Mouse (Mus musculus): ENCODE measurements around the gene Dlg2. TPM values are rescaled to one million over a fixed set of nuclear protein-coding genes. Genes with fewer than 3 reads are reported as not detected.

The Dlg2 gene
- polyA plus RNA-seq, 1 experiment from 2014 or later = 0.87 TPM

- 78% methylated on average over 9 of the region's 9 CpGs for WGBS
- Histone ChIP-seq H3K9ac (ENCODE audit: low read depth, low read length) (no peak overlapping the region), H3K4me1 (replicated peaks; ENCODE audit: insufficient read depth, low read length) (no peaks in the 10 kb centered on the region), H3K36me3 (ENCODE audit: insufficient read depth, low read length) (no peaks in the 10 kb centered on the region), H3K4me2 (ENCODE audit: low read length) (no peak overlapping the region), H3K27ac (no peak overlapping the region), H3K4me3 (replicated peaks; ENCODE audit: low read depth, low read length) (no peak overlapping the region), H3K9me3 (replicated peaks; ENCODE audit: low read length) (no peaks in the 10 kb centered on the region), H3K27me3 (ENCODE audit: insufficient read depth, low read length) (no peaks in the 10 kb centered on the region)
- no peak for DNase-seq (ENCODE audit: low spot score)
- no peak for ATAC-seq (replicated peaks; ENCODE audit: low FRiP score, low read depth)
- TF ChIP-seq CTCF (IDR thresholded peaks at IDR 0.05; ENCODE audit: low read depth) = no peak
These were observed 1663.8 kb downstream of the Dlg2 start for GRCm38 (mm10) chr7:92140051-92140817.

DNA sequence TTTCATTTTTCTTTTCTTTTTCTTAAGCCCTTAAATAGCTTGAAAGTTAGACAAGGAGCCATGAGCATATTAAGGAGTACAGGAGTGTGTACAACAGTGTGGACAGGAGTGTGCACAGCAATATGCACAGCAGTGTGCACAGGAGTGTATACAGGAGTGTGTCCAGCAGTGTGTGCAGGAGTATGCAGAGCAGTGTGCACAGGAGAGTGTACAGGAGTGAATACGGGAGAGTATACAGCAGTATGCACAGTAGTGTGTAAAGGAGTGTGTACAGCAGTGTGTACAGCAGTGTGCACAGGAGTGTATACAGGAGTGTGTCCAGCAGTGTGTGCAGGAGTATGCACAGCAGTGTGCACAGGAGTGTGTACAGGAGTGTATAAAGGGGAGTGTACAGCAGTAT is 1671.0 kb downstream of the Dlg2 start:
- 95% methylated on average over 1 of the region's 1 CpGs for WGBS
- no peaks in the 10 kb centered on the region for H3K9me3 ChIP-seq (replicated peaks; ENCODE audit: low read length)
- no peak for ATAC-seq (replicated peaks; ENCODE audit: low FRiP score, low read depth)
- no peak overlapping the region for H3K4me2 ChIP-seq (ENCODE audit: low read length)
- H3K27ac ChIP-seq = no peak overlapping the region
- no peak for DNase-seq (ENCODE audit: low spot score)
- no peaks in the 10 kb centered on the region for H3K27me3 ChIP-seq (ENCODE audit: insufficient read depth, low read length)
- no peak for TF ChIP-seq CTCF (IDR thresholded peaks at IDR 0.05; ENCODE audit: low read depth)
- no peak overlapping the region for H3K4me3 ChIP-seq (replicated peaks; ENCODE audit: low read depth, low read length)
- no peaks in the 10 kb centered on the region for H3K36me3 ChIP-seq (ENCODE audit: insufficient read depth, low read length)
- H3K4me1 ChIP-seq (replicated peaks; ENCODE audit: insufficient read depth, low read length) = no peaks in the 10 kb centered on the region
- no peak overlapping the region for H3K9ac ChIP-seq (ENCODE audit: low read depth, low read length)

DNA sequence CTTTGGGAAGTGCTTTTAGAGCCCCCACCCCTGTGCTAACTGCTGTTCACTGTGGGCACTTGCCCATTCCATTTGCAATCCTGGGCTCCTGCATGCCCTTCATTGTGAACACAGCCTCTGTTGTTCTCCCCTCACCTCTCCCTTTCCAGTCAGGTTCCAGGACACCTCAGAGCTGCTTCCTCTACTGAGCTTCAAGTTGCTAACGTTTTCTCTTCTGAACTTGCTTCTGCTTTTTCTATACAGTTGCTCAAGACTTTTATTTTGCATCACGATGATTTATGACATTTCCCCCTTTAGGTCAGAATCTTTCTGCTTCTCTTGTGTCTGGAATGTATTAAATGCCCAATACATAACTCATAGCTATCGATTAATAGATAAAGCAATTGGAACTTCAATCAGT is 1674.3 kb downstream of the Dlg2 start:
- WGBS = 58% methylated on average over 3 of the region's 3 CpGs
- Histone ChIP-seq H3K4me2 (ENCODE audit: low read length) (no peak overlapping the region), H3K36me3 (ENCODE audit: insufficient read depth, low read length) (no peaks in the 10 kb centered on the region), H3K4me1 (replicated peaks; ENCODE audit: insufficient read depth, low read length) (no peaks in the 10 kb centered on the region), H3K27me3 (ENCODE audit: insufficient read depth, low read length) (no peaks in the 10 kb centered on the region), H3K9ac (ENCODE audit: low read depth, low read length) (no peak overlapping the region), H3K4me3 (replicated peaks; ENCODE audit: low read depth, low read length) (no peak overlapping the region), H3K27ac (no peak overlapping the region), H3K9me3 (replicated peaks; ENCODE audit: low read length) (no peaks in the 10 kb centered on the region)
- TF ChIP-seq CTCF (IDR thresholded peaks at IDR 0.05; ENCODE audit: low read depth) = no peak
- DNase-seq (ENCODE audit: low spot score) = no peak
- ATAC-seq (replicated peaks; ENCODE audit: low FRiP score, low read depth) = no peak

- no peak for TF ChIP-seq CTCF (IDR thresholded peaks at IDR 0.05; ENCODE audit: low read depth)
- H3K4me2 ChIP-seq (ENCODE audit: low read length) = no peak overlapping the region
- H3K4me1 ChIP-seq (replicated peaks; ENCODE audit: insufficient read depth, low read length) = no peaks in the 10 kb centered on the region
- H3K27ac ChIP-seq = no peak overlapping the region
- no peaks in the 10 kb centered on the region for H3K36me3 ChIP-seq (ENCODE audit: insufficient read depth, low read length)
- no peak overlapping the region for H3K4me3 ChIP-seq (replicated peaks; ENCODE audit: low read depth, low read length)
- ATAC-seq (replicated peaks; ENCODE audit: low FRiP score, low read depth) = no peak
- H3K27me3 ChIP-seq (ENCODE audit: insufficient read depth, low read length) = no peaks in the 10 kb centered on the region
- no peak overlapping the region for H3K9ac ChIP-seq (ENCODE audit: low read depth, low read length)
- no peak for DNase-seq (ENCODE audit: low spot score)
- no peaks in the 10 kb centered on the region for H3K9me3 ChIP-seq (replicated peaks; ENCODE audit: low read length)
These were observed 1678.1 kb downstream of the Dlg2 start for GRCm38 (mm10) chr7:92154603-92155002.

DNA sequence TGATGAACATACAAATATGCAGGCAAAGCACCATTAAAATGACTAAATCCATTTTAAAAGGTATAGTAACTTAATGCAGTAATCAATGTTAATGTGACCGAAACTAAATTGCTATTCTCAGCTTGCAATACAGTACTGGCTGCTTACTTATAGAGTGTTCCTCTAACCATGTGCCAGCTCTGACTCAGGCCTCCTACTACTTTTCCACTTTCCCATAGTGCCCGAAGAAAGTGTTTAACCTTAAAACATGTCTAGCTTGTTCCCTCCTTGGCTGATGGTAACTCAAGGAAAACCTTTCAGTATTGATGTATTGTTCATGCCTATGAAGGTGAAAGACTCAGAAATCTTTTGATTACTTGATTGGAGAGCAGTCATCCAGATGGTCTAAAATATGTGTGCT is 1686.7 kb downstream of the Dlg2 start:
- Histone ChIP-seq H3K9ac (ENCODE audit: low read depth, low read length) (no peak overlapping the region), H3K27ac (no peak overlapping the region), H3K27me3 (ENCODE audit: insufficient read depth, low read length) (no peaks in the 10 kb centered on the region), H3K9me3 (replicated peaks; ENCODE audit: low read length) (no peaks in the 10 kb centered on the region), H3K4me3 (replicated peaks; ENCODE audit: low read depth, low read length) (no peak overlapping the region), H3K4me2 (ENCODE audit: low read length) (no peak overlapping the region), H3K4me1 (replicated peaks; ENCODE audit: insufficient read depth, low read length) (no peaks in the 10 kb centered on the region), H3K36me3 (ENCODE audit: insufficient read depth, low read length) (no peaks in the 10 kb centered on the region)
- DNase-seq (ENCODE audit: low spot score) (no peak), ATAC-seq (replicated peaks; ENCODE audit: low FRiP score, low read depth) (no peak)
- WGBS = 94% methylated on average over 2 of the region's 2 CpGs
- TF ChIP-seq CTCF (IDR thresholded peaks at IDR 0.05; ENCODE audit: low read depth) = no peak

DNA sequence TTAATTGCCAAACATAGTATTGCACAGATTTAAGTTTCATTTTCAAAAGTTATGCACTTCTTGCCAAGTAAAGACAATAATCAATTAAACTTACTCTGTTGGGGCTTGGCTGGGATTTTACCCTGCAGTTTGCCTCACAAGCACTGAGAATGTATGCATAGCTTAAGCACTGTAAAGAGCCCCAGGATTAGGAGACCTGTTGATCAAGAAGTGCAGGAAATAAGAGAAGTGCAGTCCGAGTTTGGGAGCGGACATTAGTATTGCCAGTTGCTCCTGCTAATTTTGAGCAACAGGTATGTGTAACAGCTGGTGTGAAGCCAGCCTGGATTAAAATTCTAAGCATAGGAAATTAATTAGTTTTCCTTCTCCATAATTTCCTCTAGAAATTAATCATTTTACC is 1687.8 kb downstream of the Dlg2 start:
- no peak for TF ChIP-seq CTCF (IDR thresholded peaks at IDR 0.05; ENCODE audit: low read depth)
- Histone ChIP-seq H3K4me1 (replicated peaks; ENCODE audit: insufficient read depth, low read length) (no peaks in the 10 kb centered on the region), H3K9ac (ENCODE audit: low read depth, low read length) (no peak overlapping the region), H3K27ac (no peak overlapping the region), H3K4me3 (replicated peaks; ENCODE audit: low read depth, low read length) (no peak overlapping the region), H3K9me3 (replicated peaks; ENCODE audit: low read length) (no peaks in the 10 kb centered on the region), H3K36me3 (ENCODE audit: insufficient read depth, low read length) (no peaks in the 10 kb centered on the region), H3K27me3 (ENCODE audit: insufficient read depth, low read length) (no peaks in the 10 kb centered on the region), H3K4me2 (ENCODE audit: low read length) (no peak overlapping the region)
- 85% methylated on average over 2 of the region's 2 CpGs for WGBS
- no peak for DNase-seq (ENCODE audit: low spot score)
- ATAC-seq (replicated peaks; ENCODE audit: low FRiP score, low read depth) = no peak
